Comparison of ENCODE assay signal across 12 mouse cellular contexts in genomic region chr3:96094203-96094602, GRCm38 (mm10). TPM values are rescaled to one million over a fixed set of nuclear protein-coding genes. Genes with fewer than 3 reads are reported as not detected.
DNase-seq lines count a peak whose midpoint lies in the region; ATAC-seq and TF ChIP-seq lines count a peak whose summit lies in the region.
"Had no signal": no experiment of that assay in that cellular context is flagged by ENCODE, and none has a peak within 500 bp of the region (broad histone marks: within the 10 kb centered on the region; RNA-seq: fewer than 3 reads in every experiment).

No protein-coding gene starts in this region.

- peaks cover 19% of the 10 kb centered on the region for H3K4me1 ChIP-seq in heart, embryonic 10.5 days
- H3K4me1 ChIP-seq in kidney, adult 2 months (ENCODE audit: control insufficient read depth, insufficient read depth, low read length) = peaks cover 6% of the 10 kb centered on the region; the same call in 1 of the 2 replicates
- peaks cover 3% of the 10 kb centered on the region for H3K4me1 ChIP-seq in liver, embryonic 16.5 days (ENCODE audit: control insufficient read depth, low read depth, low read length)
- no peaks in the 10 kb centered on the region for H3K4me1 ChIP-seq in limb, embryonic 10.5 days
- H3K4me1 ChIP-seq: embryonic facial prominence, embryonic 15.5 days had no signal

- TF ChIP-seq POLR2A in kidney, adult 2 months (IDR thresholded peaks at IDR 0.05; ENCODE audit: low read depth, low read length) = peak; percentile 60

- 39% methylated on average over 13 of the region's 13 CpGs for WGBS in heart, embryonic 10.5 days
- 41% methylated on average over 13 of the region's 13 CpGs for WGBS in kidney, adult 2 months
- WGBS in liver, embryonic 16.5 days (ENCODE audit: insufficient replicate concordance) = 49% methylated on average over 13 of the region's 13 CpGs
- 88% methylated on average over 13 of the region's 13 CpGs for WGBS in limb, embryonic 10.5 days

- peak; percentile 32 for DNase-seq in R1 (ENCODE audit: low read depth, low spot score)
- peak; percentile 78 for DNase-seq in heart, embryonic 10.5 days (ENCODE audit: low spot score)
- DNase-seq in kidney, adult 2 months = peak; percentile 93
- DNase-seq in layer of hippocampus, postnatal 25 days (ENCODE audit: extremely low spot score in 1 of 2, low spot score in 1 of 2) = no peak
- no peak for DNase-seq in cerebellum, adult 18-20 months
- DNase-seq in limb, embryonic 10.5 days (ENCODE audit: low spot score) = no peak
- DNase-seq: adrenal gland, postnatal 14 days; cerebellum, adult 8-10 months; thymus, postnatal 36 days had no signal

- H3K4me3 ChIP-seq in heart, embryonic 10.5 days = peak overlapping the region; percentile 28
- peak overlapping the region; percentile 12; the same call in 1 of the 2 replicates for H3K4me3 ChIP-seq in kidney, adult 2 months (ENCODE audit: insufficient read depth, low read depth, low read length)
- H3K4me3 ChIP-seq in liver, embryonic 16.5 days (ENCODE audit: low read depth, low read length) = no peak overlapping the region
- H3K4me3 ChIP-seq in limb, embryonic 10.5 days = no peak overlapping the region
- H3K4me3 ChIP-seq: embryonic facial prominence, embryonic 15.5 days had no signal

- no peak overlapping the region for H3K4me2 ChIP-seq in liver, embryonic 16.5 days (ENCODE audit: low read depth, low read length)
- H3K4me2 ChIP-seq: embryonic facial prominence, embryonic 15.5 days had no signal

- no peaks in the 10 kb centered on the region for H3K36me3 ChIP-seq in heart, embryonic 10.5 days
- H3K36me3 ChIP-seq in kidney, adult 2 months (ENCODE audit: control insufficient read depth, insufficient read depth, low read length) = no peaks in the 10 kb centered on the region
- H3K36me3 ChIP-seq in liver, embryonic 16.5 days (ENCODE audit: control insufficient read depth, insufficient read depth) = no peaks in the 10 kb centered on the region
- H3K36me3 ChIP-seq in limb, embryonic 10.5 days = no peaks in the 10 kb centered on the region
- H3K36me3 ChIP-seq: embryonic facial prominence, embryonic 15.5 days; G1E had no signal

- H3K27ac ChIP-seq in heart, embryonic 10.5 days = peak overlapping the region; percentile 70; the same call in 1 of the 2 replicates
- H3K27ac ChIP-seq in kidney, adult 2 months (ENCODE audit: insufficient read depth, low read depth, low read length) = peak overlapping the region; percentile 71; the same call in 1 of the 2 replicates
- peak overlapping the region; percentile 23; the same call in 1 of the 2 replicates for H3K27ac ChIP-seq in liver, embryonic 16.5 days (ENCODE audit: low read length)
- H3K27ac ChIP-seq in limb, embryonic 10.5 days = no peak overlapping the region
- H3K27ac ChIP-seq: embryonic facial prominence, embryonic 15.5 days had no signal

- ATAC-seq in liver, embryonic 16.5 days (ENCODE audit: low read depth) = peak; percentile 92

- H3K9me3 ChIP-seq in heart, embryonic 10.5 days = no peaks in the 10 kb centered on the region
- H3K9me3 ChIP-seq in liver, embryonic 16.5 days (replicated peaks; ENCODE audit: control insufficient read depth, low read length) = no peaks in the 10 kb centered on the region
- no peaks in the 10 kb centered on the region for H3K9me3 ChIP-seq in limb, embryonic 10.5 days (replicated peaks)
- H3K9me3 ChIP-seq: embryonic facial prominence, embryonic 15.5 days; G1E had no signal

- TF ChIP-seq CTCF in kidney, adult 2 months (conservative IDR thresholded peaks at IDR 0.05; ENCODE audit: insufficient read depth, insufficient read length, low read depth, low read length) = no peak; the same call in 1 of the 2 replicates

- no peak overlapping the region for H3K9ac ChIP-seq in liver, embryonic 16.5 days (ENCODE audit: low read depth, low read length)
- H3K9ac ChIP-seq: embryonic facial prominence, embryonic 15.5 days had no signal

- H3K27me3 ChIP-seq in heart, embryonic 10.5 days (ENCODE audit: insufficient read depth, poor library complexity, severe bottlenecking) = no peaks in the 10 kb centered on the region
- 0 out of 2 replicates have a peak, but pooled peaks cover 2% of the 10 kb centered on the region for H3K27me3 ChIP-seq in kidney, adult 2 months (replicated peaks; ENCODE audit: control insufficient read depth, insufficient read depth, low read length)
- no peaks in the 10 kb centered on the region for H3K27me3 ChIP-seq in liver, embryonic 16.5 days (ENCODE audit: control insufficient read depth, insufficient read depth, low read depth, low read length)
- H3K27me3 ChIP-seq in limb, embryonic 10.5 days (ENCODE audit: low read depth, poor library complexity, severe bottlenecking) = no peaks in the 10 kb centered on the region
- H3K27me3 ChIP-seq: embryonic facial prominence, embryonic 15.5 days had no signal

RNA-seq across cellular contexts. Expression of gene Otud7b, which starts 10.1 kb away (rescaled TPM):
- 15.2 and 16.1 TPM in 2 replicates for polyA plus RNA-seq in heart, embryonic 10.5 days (2016; fragmentation: Nextera tagmentation; extraction: Ambion mirVana)
- polyA plus RNA-seq in kidney, adult 2 months (2012; rRNA removed) = 10.1 and 15.0 TPM in 2 replicates
- polyA plus RNA-seq in liver, embryonic 16.5 days (2015; fragmentation: Nextera tagmentation; extraction: Ambion mirVana) = 5.8 and 7.7 TPM in 2 replicates
- total RNA-seq in layer of hippocampus, postnatal 25 days (2021) = 10 to 100 TPM; 31.9 to 33.6 TPM
- 18.6 and 19.2 TPM in 2 replicates for polyA plus RNA-seq in limb, embryonic 10.5 days (2016; fragmentation: Nextera tagmentation; extraction: Ambion mirVana)

RNA-seq across cellular contexts. Expression of gene Vps45, which starts 35.9 kb away (rescaled TPM):
- 26.1 and 30.6 TPM in 2 replicates for polyA plus RNA-seq in heart, embryonic 10.5 days (2016; fragmentation: Nextera tagmentation; extraction: Ambion mirVana)
- 6.7 and 7.9 TPM in 2 replicates for polyA plus RNA-seq in kidney, adult 2 months (2012; rRNA removed)
- 11.7 and 12.9 TPM in 2 replicates for polyA plus RNA-seq in liver, embryonic 16.5 days (2015; fragmentation: Nextera tagmentation; extraction: Ambion mirVana)
- 10 to 100 TPM; 42.2 to 45.0 TPM for total RNA-seq in layer of hippocampus, postnatal 25 days (2021)
- 22.4 and 23.6 TPM in 2 replicates for polyA plus RNA-seq in limb, embryonic 10.5 days (2016; fragmentation: Nextera tagmentation; extraction: Ambion mirVana)

Comparison
In these comparisons a context has a peak if more than half of its experiments do, and no peak if none do; other contexts are left out.
1. DNase-seq: peak in R1 (single experiment), heart, embryonic 10.5 days (single experiment) and kidney, adult 2 months (single experiment); none in layer of hippocampus, postnatal 25 days (0 of 2), cerebellum, adult 18-20 months (0 of 2) and limb, embryonic 10.5 days (single experiment).
2. H3K4me3 ChIP-seq: peak in heart, embryonic 10.5 days (single experiment) and kidney, adult 2 months (single experiment); none in liver, embryonic 16.5 days (single experiment) and limb, embryonic 10.5 days (single experiment).